Mouse (Mus musculus) brain, embryonic 14.5 days (tissue): ENCODE data around the gene Tspoap1.

Source experiments
- CTCF ChIP-seq: fragments of 200-500 bp; IDR thresholded peaks from 2 replicates; pipeline ENCODE4 v1.5.1; 2012; ENCODE audit warnings: inconsistent platforms, mild to moderate bottlenecking, moderate library complexity, borderline replicate concordance; ENCODE audit not compliant: insufficient read depth, insufficient read length; ENCODE audit errors: extremely low read depth
- POLR2A ChIP-seq: fragments of 200-500 bp; IDR thresholded peaks from 2 replicates; pipeline ENCODE4 v1.6.1; 2012; ENCODE audit warnings: mild to moderate bottlenecking, inconsistent platforms, borderline replicate concordance; ENCODE audit not compliant: poor library complexity, insufficient read depth, insufficient read length, severe bottlenecking; ENCODE audit errors: extremely low read depth

- TF ChIP-seq POLR2A (no peak), CTCF (no peak)
Measured at GRCm38 (mm10) chr11:87755360-87756017, 4.9 kb upstream of the Tspoap1 start.
